22 mouse cellular contexts compared by ENCODE assay signal in the genomic region with DNA sequence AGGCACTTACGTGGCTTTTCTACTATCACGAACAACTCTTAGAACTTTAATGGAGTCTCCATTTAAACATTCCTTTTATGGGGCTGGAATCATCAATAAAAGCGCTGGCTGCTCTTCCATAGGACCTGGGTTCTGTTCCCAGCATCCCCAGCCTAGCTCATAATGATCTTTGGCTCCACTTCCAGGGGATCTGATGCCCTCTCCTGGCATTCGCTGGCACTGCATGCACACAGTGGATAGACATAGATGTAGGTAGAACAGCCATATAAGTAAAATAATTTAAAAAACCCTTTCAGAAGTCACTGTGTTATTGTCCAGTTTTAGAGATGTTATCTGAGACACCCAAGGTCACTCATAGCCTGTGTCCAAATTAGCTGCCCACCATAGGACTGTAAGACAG.
DNase-seq lines count a peak whose midpoint lies in the region; TF ChIP-seq lines count a peak whose summit lies in the region.
"Had no signal": no experiment of that assay in that cellular context is flagged by ENCODE, and none has a peak within 500 bp of the region (broad histone marks: within the 10 kb centered on the region; RNA-seq: fewer than 3 reads in every experiment).

No protein-coding gene starts in this region.

- TF ChIP-seq CTCF in layer of hippocampus, adult 2 months (conservative IDR thresholded peaks at IDR 0.05): peak; percentile 27; the same call in 1 of the 2 replicates
- no peak for TF ChIP-seq CTCF in thymus, adult 2 months (IDR thresholded peaks at IDR 0.05; ENCODE audit: borderline replicate concordance, control insufficient read depth, extremely low read depth, insufficient read depth, low read length, poor library complexity)

- no peak for TF ChIP-seq POLR2A in thymus, adult 2 months (IDR thresholded peaks at IDR 0.05; ENCODE audit: control insufficient read depth, extremely low read depth, insufficient read depth, low read length, poor library complexity)

- H3K4me3 ChIP-seq in layer of hippocampus, adult 2 months: no peak overlapping the region
- no peak overlapping the region for H3K4me3 ChIP-seq in thymus, adult 2 months (ENCODE audit: control insufficient read depth, insufficient read depth, low read length)
- H3K4me3 ChIP-seq: embryonic facial prominence, embryonic 15.5 days; gastrocnemius, adult 2 months; intestine, embryonic 15.5 days; limb, embryonic 13.5 days; liver, embryonic 13.5 days; megakaryocyte, embryonic 14.5 days; midbrain, embryonic 13.5 days; stomach, embryonic 15.5 days had no signal

- 92% methylated on average over 4 of the region's 4 CpGs for WGBS in thymus, adult 2 months

- no peak overlapping the region for H3K27ac ChIP-seq in layer of hippocampus, adult 2 months
- H3K27ac ChIP-seq in thymus, adult 2 months (ENCODE audit: control insufficient read depth, insufficient read depth, low read length): no peak overlapping the region
- H3K27ac ChIP-seq: embryonic facial prominence, embryonic 15.5 days; gastrocnemius, adult 2 months; intestine, embryonic 15.5 days; limb, embryonic 13.5 days; liver, embryonic 13.5 days; midbrain, embryonic 13.5 days; stomach, embryonic 15.5 days had no signal

- DNase-seq in layer of hippocampus, adult 2 months (ENCODE audit: low spot score in 2 of 2): no peak
- DNase-seq in layer of hippocampus, postnatal 25 days (ENCODE audit: extremely low spot score in 1 of 2, low spot score in 1 of 2): no peak
- DNase-seq in thymus, postnatal 4 days: peak; percentile 10
- DNase-seq in thymus, adult 2 months: no peak
- peak; percentile 50 for DNase-seq in ZHBTc4 (ENCODE audit: low read depth, low spot score)
- DNase-seq in yolk sac, embryonic 10.5 days (ENCODE audit: low spot score): no peak
- DNase-seq in adrenal gland, postnatal 14 days: no peak
- DNase-seq: adrenal gland, adult 2 months; cerebellum, adult 8-10 months; gastrocnemius, adult 2 months; kidney, adult 8-10 months; kidney, postnatal 10 days; liver, embryonic 13.5 days; lung, adult 2 months; right cerebral cortex, adult 18-20 months; right cerebral cortex, postnatal 4 days had no signal

- no peaks in the 10 kb centered on the region for H3K4me1 ChIP-seq in thymus, adult 2 months (replicated peaks; ENCODE audit: control insufficient read depth, insufficient read depth, low read length)
- H3K4me1 ChIP-seq: embryonic facial prominence, embryonic 15.5 days; intestine, embryonic 15.5 days; liver, embryonic 13.5 days; megakaryocyte, embryonic 14.5 days; stomach, embryonic 15.5 days had no signal

- H3K36me3 ChIP-seq in thymus, adult 2 months (ENCODE audit: control insufficient read depth, insufficient read depth, low read length): no peaks in the 10 kb centered on the region
- H3K36me3 ChIP-seq: embryonic facial prominence, embryonic 15.5 days; intestine, embryonic 15.5 days; limb, embryonic 13.5 days; liver, embryonic 13.5 days; midbrain, embryonic 13.5 days; stomach, embryonic 15.5 days had no signal

- H3K27me3 ChIP-seq in thymus, adult 2 months (ENCODE audit: control insufficient read depth, insufficient read depth, low read length): no peaks in the 10 kb centered on the region
- H3K27me3 ChIP-seq: embryonic facial prominence, embryonic 15.5 days; intestine, embryonic 15.5 days; liver, embryonic 13.5 days; midbrain, embryonic 13.5 days; stomach, embryonic 15.5 days had no signal

Comparison
In these comparisons a context has a peak if more than half of its experiments do, and no peak if none do; other contexts are left out.
1. DNase-seq: peak in thymus, postnatal 4 days (single experiment) and ZHBTc4 (single experiment); none in layer of hippocampus, adult 2 months (0 of 2), layer of hippocampus, postnatal 25 days (0 of 2), thymus, adult 2 months (single experiment), yolk sac, embryonic 10.5 days (single experiment) and adrenal gland, postnatal 14 days (single experiment).